In the genomic region with DNA sequence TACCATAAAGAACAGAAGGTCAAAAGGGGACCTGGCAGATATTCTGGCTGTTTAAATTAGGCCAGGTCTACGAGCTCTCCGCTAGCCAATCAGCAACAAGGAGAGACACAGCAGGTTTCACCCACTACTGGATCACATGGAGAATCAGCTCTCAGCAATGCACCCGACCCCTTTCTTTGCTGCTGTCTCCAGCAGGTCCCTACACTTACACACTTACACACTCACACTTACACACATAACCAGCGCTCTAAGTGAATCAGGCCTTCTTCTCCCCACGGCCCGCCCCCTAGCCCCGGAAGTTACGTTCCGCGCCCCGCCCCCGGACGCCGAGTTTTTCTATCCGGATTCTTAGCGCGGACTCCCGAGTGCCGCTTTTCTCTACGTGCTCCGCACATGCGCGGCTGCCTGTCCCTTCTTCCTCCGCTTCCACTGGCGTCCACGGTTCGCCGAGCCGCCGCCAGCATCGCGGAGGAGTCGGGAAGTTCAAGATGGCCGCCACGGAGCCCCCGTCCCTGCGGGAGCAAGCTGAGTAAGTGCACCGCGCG, we compare ENCODE assay signal across 7 mouse cellular contexts. TPM values are rescaled to one million over a fixed set of nuclear protein-coding genes. Genes with fewer than 3 reads are reported as not detected.
DNase-seq lines count a peak whose midpoint lies in the region; ATAC-seq lines count a peak whose summit lies in the region.

A gene (plus strand): TSS at position 137 of the 545 bp plus-strand sequence.

- peak; percentile 82 for ATAC-seq in intestine, embryonic 16.5 days
- peak; percentile 83 for ATAC-seq in midbrain, embryonic 11.5 days (ENCODE audit: low FRiP score)

- H3K36me3 ChIP-seq in intestine, embryonic 16.5 days (ENCODE audit: control insufficient read depth, insufficient read depth, low read length): no peaks in the 10 kb centered on the region
- H3K36me3 ChIP-seq in midbrain, embryonic 11.5 days (ENCODE audit: control insufficient read depth, insufficient read depth, low read length): no peaks in the 10 kb centered on the region

- H3K27me3 ChIP-seq in intestine, embryonic 16.5 days (replicated peaks; ENCODE audit: control insufficient read depth, insufficient read depth, low read length): no peaks in the 10 kb centered on the region
- no peaks in the 10 kb centered on the region for H3K27me3 ChIP-seq in midbrain, embryonic 11.5 days (ENCODE audit: control insufficient read depth, insufficient read depth, low read length)

- peak within 1 kb of the TSS; percentile 99 for H3K4me3 ChIP-seq in intestine, embryonic 16.5 days (ENCODE audit: low read length)
- H3K4me3 ChIP-seq in midbrain, embryonic 11.5 days (ENCODE audit: low read depth, low read length): peak within 1 kb of the TSS; percentile 69

- no peaks in the 10 kb centered on the region for H3K9me3 ChIP-seq in intestine, embryonic 16.5 days (ENCODE audit: control insufficient read depth, low read length)
- H3K9me3 ChIP-seq in midbrain, embryonic 11.5 days (ENCODE audit: control insufficient read depth, low read length): no peaks in the 10 kb centered on the region

- WGBS in intestine, embryonic 16.5 days: under 1% methylated on average over 40 of the region's 40 CpGs
- 1% methylated on average over 40 of the region's 40 CpGs for WGBS in midbrain, embryonic 11.5 days

- H3K4me1 ChIP-seq in intestine, embryonic 16.5 days (ENCODE audit: control insufficient read depth, insufficient read depth, low read length): peaks cover 16% of the 10 kb centered on the region
- peaks cover 16% of the 10 kb centered on the region for H3K4me1 ChIP-seq in midbrain, embryonic 11.5 days (ENCODE audit: control insufficient read depth, insufficient read depth, low read length)

- intact Hi-C loops in left cerebral cortex, postnatal 36 days (cut with DNase I): loop anchor here (10.0 kb wide), 1 partner anchor 840 kb away; a partner anchor contains a TSS

- peak; percentile 89 for DNase-seq in adrenal gland, adult 8-10 months
- DNase-seq in embryo, embryonic 9.5 days (ENCODE audit: extremely low spot score): peak; percentile 92
- DNase-seq in gastrocnemius, postnatal 4 days (ENCODE audit: low spot score in 2 of 2): peak; percentile 83 to 93
- peak; percentile 94 to 95 for DNase-seq in left cerebral cortex, postnatal 36 days (ENCODE audit: low spot score in 2 of 2)
- DNase-seq in midbrain, embryonic 11.5 days (ENCODE audit: low spot score, missing footprints): peak; percentile 99
- peak; percentile 83 for DNase-seq in skeletal muscle tissue, adult 2 months (ENCODE audit: low read depth, low spot score)

- peak within 1 kb of the TSS; percentile 100 for H3K9ac ChIP-seq in intestine, embryonic 16.5 days (ENCODE audit: low read depth, low read length)
- H3K9ac ChIP-seq in midbrain, embryonic 11.5 days (ENCODE audit: low read length): peak within 1 kb of the TSS; percentile 91

- peak within 1 kb of the TSS; percentile 71 for H3K4me2 ChIP-seq in intestine, embryonic 16.5 days (ENCODE audit: low read depth, low read length)
- H3K4me2 ChIP-seq in midbrain, embryonic 11.5 days: peak within 1 kb of the TSS; percentile 79

- peak within 1 kb of the TSS; percentile 99 for H3K27ac ChIP-seq in intestine, embryonic 16.5 days (ENCODE audit: low read length)
- peak within 1 kb of the TSS; percentile 87 for H3K27ac ChIP-seq in midbrain, embryonic 11.5 days (ENCODE audit: low read depth, low read length)

RNA-seq across cellular contexts. Expression of the gene that starts here (rescaled TPM):
- total RNA-seq in adrenal gland, adult 8-10 months (2022): 100 to 1,000 TPM in 1 of 4 experiments, 10 to 100 TPM in 3; 76.6 to 118 (median 85.6) TPM
- total RNA-seq in gastrocnemius, postnatal 4 days (2021): 10 to 100 TPM; 46.9 to 64.7 TPM
- polyA plus RNA-seq in intestine, embryonic 16.5 days (2015; fragmentation: Nextera tagmentation; extraction: Ambion mirVana): 50.9 and 55.5 TPM in 2 replicates
- 10 to 100 TPM; 69.4 to 90.6 TPM for total RNA-seq in left cerebral cortex, postnatal 36 days (2021)
- 111 and 119 TPM in 2 replicates for polyA plus RNA-seq in midbrain, embryonic 11.5 days (2014; fragmentation: Nextera tagmentation; extraction: Ambion mirVana)

Comparison
In these comparisons a context has a peak if more than half of its experiments do, and no peak if none do; other contexts are left out.
1. Peak in every context shown above with its lines: DNase-seq, ATAC-seq, H3K4me3 ChIP-seq and H3K27ac ChIP-seq.